Mouse (Mus musculus): Measurements from ENCODE around the gene Mpped2. TPM values are rescaled to one million over a fixed set of nuclear protein-coding genes. Genes with fewer than 3 reads are reported as not detected.

Mpped2 gene
- total and polyA plus RNA-seq, 3 experiments: not detected

- Histone ChIP-seq H3K36me3 (replicated peaks in 1 of 2; ENCODE audit: control insufficient read depth in 1 of 2, insufficient read depth in 1 of 2, low read length in 1 of 2) (no peaks in the 10 kb centered on the region), H3K9ac (ENCODE audit: insufficient read depth, low read depth) (no peak overlapping the region), H3K27ac (ENCODE audit: insufficient read depth, low read depth) (no peak overlapping the region), H3K4me1 (ENCODE audit: control insufficient read depth in 1 of 2, insufficient read depth in 2 of 2) (no peaks in the 10 kb centered on the region), H3K9me3 (replicated peaks; ENCODE audit: low read length) (peaks cover 67% of the 10 kb centered on the region), H3K4me2 (ENCODE audit: insufficient read depth, low read depth, poor library complexity, severe bottlenecking) (no peak overlapping the region), H3K79me2 (replicated peaks; ENCODE audit: control insufficient read depth, extremely low read depth, insufficient read depth, poor library complexity, severe bottlenecking) (no peaks in the 10 kb centered on the region), H3K27me3 (replicated peaks) (no peaks in the 10 kb centered on the region), H3K4me3 (replicated peaks in 1 of 3; ENCODE audit: low read depth in 2 of 3, low read length in 2 of 3, poor library complexity in 1 of 3) (no peak overlapping the region)
- no peak for DNase-seq (ENCODE audit: extremely low read depth)
- dilution Hi-C loops (cut with MboI; ENCODE audit: extremely low pct_ligation_motif_present, extremely low pct_unique_long_range_greater_than_20kb, low sequenced_read_pairs): no loop called here
- in situ Hi-C loops (cut with MboI; ENCODE audit: low pct_ligation_motif_present, low pct_unique_long_range_greater_than_20kb, low sequenced_read_pairs): no loop called here
- TF ChIP-seq MAZ (IDR thresholded peaks at IDR 0.05; ENCODE audit: low read depth, low read length): no peak
- TF ChIP-seq NELFE (IDR thresholded peaks at IDR 0.05; ENCODE audit: low read depth, low read length): no peak
- TF ChIP-seq MAFK (IDR thresholded peaks at IDR 0.05; ENCODE audit: insufficient replicate concordance, low read length): no peak
- no peak for TF ChIP-seq MEF2A (IDR thresholded peaks at IDR 0.05; ENCODE audit: borderline replicate concordance, low read depth, low read length)
- no peak for TF ChIP-seq CTCF (conservative IDR thresholded peaks at IDR 0.05 in 1 of 2, IDR thresholded peaks at IDR 0.05 in 1 of 2; ENCODE audit: low read depth in 2 of 2, low read length in 2 of 2)
- TF ChIP-seq MAX (IDR thresholded peaks at IDR 0.05; ENCODE audit: low read length): no peak
- no peak for TF ChIP-seq POLR2A (IDR thresholded peaks at IDR 0.05; ENCODE audit: low read depth, low read length)
- TF ChIP-seq USF2 (conservative IDR thresholded peaks at IDR 0.05; ENCODE audit: low read depth, low read length): no peak
- no peak for TF ChIP-seq BHLHE40 (IDR thresholded peaks at IDR 0.05; ENCODE audit: low read depth, low read length)
- no peak for TF ChIP-seq ETS1 (conservative IDR thresholded peaks at IDR 0.05; ENCODE audit: low read depth, low read length)
Observed at GRCm38 (mm10) chr2:106734004-106734403, 40.9 kb downstream of the Mpped2 start.

GRCm38 (mm10) chr2:106735211-106735610, 42.1 kb downstream of the Mpped2 start:
- H3K4me1 ChIP-seq (ENCODE audit: control insufficient read depth in 1 of 2, insufficient read depth in 2 of 2): no peaks in the 10 kb centered on the region
- H3K36me3 ChIP-seq (replicated peaks in 1 of 2; ENCODE audit: control insufficient read depth in 1 of 2, insufficient read depth in 1 of 2, low read length in 1 of 2): no peaks in the 10 kb centered on the region
- H3K27ac ChIP-seq (ENCODE audit: insufficient read depth, low read depth): no peak overlapping the region
- dilution Hi-C loops (cut with MboI; ENCODE audit: extremely low pct_ligation_motif_present, extremely low pct_unique_long_range_greater_than_20kb, low sequenced_read_pairs) (no loop called here), in situ Hi-C loops (cut with MboI; ENCODE audit: low pct_ligation_motif_present, low pct_unique_long_range_greater_than_20kb, low sequenced_read_pairs) (no loop called here)
- no peak for DNase-seq (ENCODE audit: extremely low read depth)
- no peaks in the 10 kb centered on the region for H3K27me3 ChIP-seq (replicated peaks)
- no peak for TF ChIP-seq BHLHE40 (IDR thresholded peaks at IDR 0.05; ENCODE audit: low read depth, low read length)
- no peak for TF ChIP-seq E2F4 (IDR thresholded peaks at IDR 0.05; ENCODE audit: insufficient replicate concordance, low read depth, low read length)
- TF ChIP-seq ZNF384 (IDR thresholded peaks at IDR 0.05; ENCODE audit: low read depth, low read length): no peak
- no peak for TF ChIP-seq KAT2A (IDR thresholded peaks at IDR 0.05; ENCODE audit: insufficient replicate concordance, low read length)
- no peak for TF ChIP-seq ELF1 (IDR thresholded peaks at IDR 0.05; ENCODE audit: low read depth, low read length)
- H3K4me2 ChIP-seq (ENCODE audit: insufficient read depth, low read depth, poor library complexity, severe bottlenecking): no peak overlapping the region
- H3K9me3 ChIP-seq (replicated peaks; ENCODE audit: low read length): peaks cover 72% of the 10 kb centered on the region
- no peak overlapping the region for H3K9ac ChIP-seq (ENCODE audit: insufficient read depth, low read depth)
- no peaks in the 10 kb centered on the region for H3K79me2 ChIP-seq (replicated peaks; ENCODE audit: control insufficient read depth, extremely low read depth, insufficient read depth, poor library complexity, severe bottlenecking)
- no peak overlapping the region for H3K4me3 ChIP-seq (replicated peaks in 1 of 3; ENCODE audit: low read depth in 2 of 3, low read length in 2 of 3, poor library complexity in 1 of 3)

- in situ Hi-C loops (cut with MboI; ENCODE audit: low pct_ligation_motif_present, low pct_unique_long_range_greater_than_20kb, low sequenced_read_pairs) (no loop called here), dilution Hi-C loops (cut with MboI; ENCODE audit: extremely low pct_ligation_motif_present, extremely low pct_unique_long_range_greater_than_20kb, low sequenced_read_pairs) (no loop called here)
- H3K4me2 ChIP-seq (ENCODE audit: insufficient read depth, low read depth, poor library complexity, severe bottlenecking): no peak overlapping the region
- no peaks in the 10 kb centered on the region for H3K27me3 ChIP-seq (replicated peaks)
- no peak overlapping the region for H3K9ac ChIP-seq (ENCODE audit: insufficient read depth, low read depth)
- no peaks in the 10 kb centered on the region for H3K4me1 ChIP-seq (ENCODE audit: control insufficient read depth in 1 of 2, insufficient read depth in 2 of 2)
- no peaks in the 10 kb centered on the region for H3K36me3 ChIP-seq (replicated peaks in 1 of 2; ENCODE audit: control insufficient read depth in 1 of 2, insufficient read depth in 1 of 2, low read length in 1 of 2)
- H3K27ac ChIP-seq (ENCODE audit: insufficient read depth, low read depth): no peak overlapping the region
- TF ChIP-seq MEF2A (IDR thresholded peaks at IDR 0.05; ENCODE audit: borderline replicate concordance, low read depth, low read length) (no peak), MAFK (IDR thresholded peaks at IDR 0.05; ENCODE audit: insufficient replicate concordance, low read length) (no peak), ZNF384 (IDR thresholded peaks at IDR 0.05; ENCODE audit: low read depth, low read length) (no peak), E2F4 (IDR thresholded peaks at IDR 0.05; ENCODE audit: insufficient replicate concordance, low read depth, low read length) (no peak), HCFC1 (IDR thresholded peaks at IDR 0.05; ENCODE audit: low read depth, low read length) (no peak), SMC3 (IDR thresholded peaks at IDR 0.05; ENCODE audit: low read depth, low read length) (no peak), NELFE (IDR thresholded peaks at IDR 0.05; ENCODE audit: low read depth, low read length) (no peak), MYC (IDR thresholded peaks at IDR 0.05; ENCODE audit: low read depth, low read length) (no peak), RCOR1 (conservative IDR thresholded peaks at IDR 0.05; ENCODE audit: low read depth, low read length) (no peak), MAX (IDR thresholded peaks at IDR 0.05; ENCODE audit: low read length) (no peak), RAD21 (IDR thresholded peaks at IDR 0.05; ENCODE audit: low read depth, low read length) (no peak), CTCF (conservative IDR thresholded peaks at IDR 0.05 in 1 of 2, IDR thresholded peaks at IDR 0.05 in 1 of 2; ENCODE audit: low read depth in 2 of 2, low read length in 2 of 2) (no peak), ELF1 (IDR thresholded peaks at IDR 0.05; ENCODE audit: low read depth, low read length) (no peak), MXI1 (IDR thresholded peaks at IDR 0.05; ENCODE audit: low read depth, low read length) (no peak), SIN3A (IDR thresholded peaks at IDR 0.05; ENCODE audit: low read length) (no peak), TCF12 (IDR thresholded peaks at IDR 0.05; ENCODE audit: low read depth, low read length) (no peak)
- DNase-seq (ENCODE audit: extremely low read depth): no peak
- no peak overlapping the region for H3K4me3 ChIP-seq (replicated peaks in 1 of 3; ENCODE audit: low read depth in 2 of 3, low read length in 2 of 3, poor library complexity in 1 of 3)
- H3K79me2 ChIP-seq (replicated peaks; ENCODE audit: control insufficient read depth, extremely low read depth, insufficient read depth, poor library complexity, severe bottlenecking): no peaks in the 10 kb centered on the region
- peaks cover 70% of the 10 kb centered on the region for H3K9me3 ChIP-seq (replicated peaks; ENCODE audit: low read length)
Observed at GRCm38 (mm10) chr2:106735792-106736359, 42.8 kb downstream of the Mpped2 start.

Measured in CH12.LX (cell line).